Mouse (Mus musculus): ENCODE results near the gene Paqr6.

Gene Paqr6

GRCm38 (mm10) chr3:88364337-88364736 lies at the start of gene Paqr6:
TSS of gene Paqr6 (plus strand) at chr3:88364584.
- in situ Hi-C loops (cut with MboI, MseI), result loop anchor here (10.0 kb wide), 1 partner anchor 1370 kb away; no protein-coding TSS in a partner anchor

DNA sequence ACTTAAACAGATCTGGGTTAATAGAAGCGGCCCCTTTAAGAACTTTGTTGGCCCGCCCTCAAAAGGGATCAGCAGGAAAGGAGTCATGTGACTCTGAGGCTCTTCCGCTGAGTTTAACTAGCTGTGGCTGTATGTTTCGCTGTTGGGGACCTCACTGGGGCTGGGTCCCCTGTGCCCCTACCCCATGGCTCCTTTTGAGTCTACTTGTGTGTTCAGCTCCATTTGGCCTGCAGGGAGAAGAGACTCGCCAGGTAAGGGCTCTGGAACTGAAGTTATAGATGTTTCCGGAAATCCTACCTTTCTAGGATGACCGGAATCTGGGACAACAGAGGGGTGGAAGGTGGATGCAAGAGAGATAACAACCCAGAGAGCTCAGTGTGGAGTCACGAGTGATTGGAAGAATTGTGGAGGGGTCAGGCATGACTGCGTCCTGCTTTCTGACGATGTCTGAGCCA lies 39.4 kb upstream of the Paqr6 start, which contains the start of gene Glmp:
Gene Glmp, plus strand, starts transcription at position 73 of the 455 bp plus-strand sequence.
- in situ Hi-C loops (cut with MboI, MseI), result no loop called here

- in situ Hi-C loops (cut with MboI, MseI), result no loop called here
Measured at GRCm38 (mm10) chr3:88328956-88329355, 35.4 kb upstream of the Paqr6 start.

GRCm38 (mm10) chr3:88331282-88331681 lies 33.1 kb upstream of the Paqr6 start:
- in situ Hi-C loops (cut with MboI, MseI), result no loop called here

DNA sequence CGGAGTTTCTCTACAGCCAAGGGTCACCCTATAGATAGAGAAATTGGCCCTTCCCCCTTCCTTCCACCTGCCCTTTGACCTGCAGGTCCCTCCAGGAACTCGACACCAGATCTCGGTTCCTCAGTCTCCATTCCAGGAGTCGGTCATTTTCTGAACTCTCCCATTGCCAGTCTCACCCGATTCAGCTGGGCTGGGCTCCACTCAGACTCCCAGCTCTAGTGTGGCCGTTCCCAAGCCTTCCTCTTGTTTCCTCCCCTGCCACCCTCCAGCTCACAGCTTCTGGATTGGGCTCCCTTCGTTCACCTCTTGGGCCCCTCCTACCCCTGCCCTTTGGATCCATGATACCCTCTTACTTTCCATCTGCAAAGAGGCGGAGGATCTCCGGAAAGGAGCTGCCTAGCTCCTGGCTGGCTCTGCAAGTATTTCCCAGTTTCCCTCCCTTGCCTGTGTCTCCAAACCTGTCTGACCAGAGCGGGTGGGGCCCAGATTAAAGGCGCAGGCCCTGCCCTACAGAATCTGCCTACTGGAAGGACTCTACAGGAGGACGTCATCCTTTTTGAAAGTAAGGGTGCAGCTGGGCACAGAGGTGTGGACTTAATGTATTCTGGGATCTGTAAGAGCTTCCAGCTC lies 30.2 kb upstream of the Paqr6 start:
- in situ Hi-C loops (cut with MboI, MseI), result no loop called here

GRCm38 (mm10) chr3:88334902-88335435 lies 29.4 kb upstream of the Paqr6 start:
- in situ Hi-C loops (cut with MboI, MseI), result no loop called here

DNA sequence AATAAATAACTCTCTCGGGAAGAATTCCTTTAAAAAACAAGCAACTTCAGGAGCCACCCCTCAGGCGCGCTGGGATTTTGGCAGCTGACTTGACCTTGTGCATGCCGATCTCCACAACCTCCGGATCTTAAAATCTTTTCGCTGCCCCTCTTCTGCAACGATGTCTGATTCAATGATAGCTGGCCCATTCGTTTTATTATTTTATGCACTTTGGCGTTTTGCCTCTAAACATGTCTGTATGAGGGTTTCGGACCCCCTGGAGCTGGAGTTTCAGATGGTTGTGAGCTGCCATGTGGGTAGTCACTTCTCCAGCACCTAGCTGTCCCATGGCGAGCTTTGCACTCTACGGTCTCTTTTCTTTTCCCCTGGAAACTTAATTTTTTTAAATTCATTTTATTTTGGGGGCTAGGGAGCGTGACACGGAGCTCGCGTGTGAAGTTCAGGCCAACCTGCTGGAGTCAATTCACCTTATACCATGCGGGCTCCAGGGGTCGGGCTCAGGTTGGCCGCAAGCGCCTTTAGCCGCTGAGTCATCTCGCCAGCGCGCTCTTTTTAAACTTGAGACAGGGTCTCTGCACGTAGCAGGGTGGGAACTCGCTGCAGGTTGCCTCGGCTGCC lies 28.8 kb upstream of the Paqr6 start:
- in situ Hi-C loops (cut with MboI, MseI), result no loop called here

DNA sequence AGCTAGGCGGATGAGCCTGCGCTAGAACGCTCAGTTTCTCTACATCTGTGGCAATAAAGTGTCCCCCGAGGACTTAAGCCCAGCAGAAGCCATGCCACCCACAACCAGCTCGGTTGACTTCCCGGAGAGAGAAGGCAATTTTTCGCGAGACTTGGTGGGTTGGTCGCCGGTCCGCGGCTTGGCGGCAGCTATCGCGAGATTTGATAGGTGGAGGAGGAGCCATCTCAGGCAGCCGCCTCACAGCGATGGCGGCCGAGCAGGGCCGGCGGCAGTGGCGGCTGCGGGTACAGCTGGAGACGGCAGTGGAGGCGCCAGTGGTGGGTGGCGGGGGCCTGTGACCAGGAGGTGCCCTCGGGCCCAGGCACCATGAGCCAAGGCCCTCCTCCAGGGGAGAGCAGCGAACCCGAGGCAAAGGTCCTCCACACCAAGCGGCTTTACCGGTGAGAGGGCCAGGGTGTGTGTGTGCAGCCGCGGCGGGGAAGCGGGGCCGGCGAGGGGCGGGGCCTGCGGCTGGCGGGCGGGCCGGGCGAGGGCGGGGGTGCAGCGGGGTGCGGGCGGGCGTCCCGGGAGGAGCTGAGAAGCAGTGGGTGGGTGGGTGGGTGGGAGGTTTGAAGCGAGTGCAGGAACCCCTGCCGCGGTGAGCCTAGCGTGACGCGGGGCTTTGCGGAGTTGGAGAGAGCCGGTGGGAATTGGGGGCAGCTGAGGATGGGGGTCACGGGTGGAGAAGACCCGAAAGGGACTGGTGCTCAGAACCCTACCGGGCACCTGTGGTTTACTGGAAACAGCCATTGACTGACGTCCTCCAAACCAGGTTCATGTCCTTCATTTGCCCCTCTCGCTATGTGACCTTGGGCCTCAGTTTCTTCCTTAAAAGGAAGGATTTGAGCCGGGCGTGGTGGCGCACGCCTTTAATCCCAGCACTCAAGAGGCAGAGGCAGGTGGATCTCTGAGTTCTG lies 28.0 kb upstream of the Paqr6 start, which contains the start of the genes Tmem79 and Smg5:
Gene Tmem79, minus strand, starts transcription at position 91 of the 956 bp plus-strand sequence.
Gene Smg5, plus strand, starts transcription at position 203 of the 956 bp plus-strand sequence.
- in situ Hi-C loops (cut with MboI, MseI), result no loop called here

GRCm38 (mm10) chr3:88337367-88338020 lies 26.9 kb upstream of the Paqr6 start:
- in situ Hi-C loops (cut with MboI, MseI), result no loop called here

- in situ Hi-C loops (cut with MboI, MseI), result no loop called here
Measured at GRCm38 (mm10) chr3:88338316-88338715, 26.1 kb upstream of the Paqr6 start.

DNA sequence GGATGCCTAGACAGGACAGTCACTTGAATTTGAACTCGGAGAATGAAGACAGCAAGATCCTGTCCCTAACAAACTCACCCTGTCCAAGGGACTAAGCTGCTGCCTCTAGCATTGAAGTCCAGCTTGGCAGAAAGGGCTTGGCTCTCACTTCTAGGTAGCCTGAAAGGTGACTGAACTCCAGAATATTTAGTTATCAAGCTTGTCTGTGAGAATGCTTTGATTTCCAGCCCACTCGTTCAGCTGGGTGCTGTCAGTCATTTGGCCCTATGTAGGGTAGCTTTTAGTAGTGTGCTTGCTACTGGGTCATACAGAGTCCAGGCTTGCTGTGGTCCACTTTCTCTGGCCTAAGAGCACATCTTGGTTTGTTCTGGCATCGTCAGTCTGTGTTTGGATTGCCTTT lies 25.4 kb upstream of the Paqr6 start:
- in situ Hi-C loops (cut with MboI, MseI), result no loop called here

DNA sequence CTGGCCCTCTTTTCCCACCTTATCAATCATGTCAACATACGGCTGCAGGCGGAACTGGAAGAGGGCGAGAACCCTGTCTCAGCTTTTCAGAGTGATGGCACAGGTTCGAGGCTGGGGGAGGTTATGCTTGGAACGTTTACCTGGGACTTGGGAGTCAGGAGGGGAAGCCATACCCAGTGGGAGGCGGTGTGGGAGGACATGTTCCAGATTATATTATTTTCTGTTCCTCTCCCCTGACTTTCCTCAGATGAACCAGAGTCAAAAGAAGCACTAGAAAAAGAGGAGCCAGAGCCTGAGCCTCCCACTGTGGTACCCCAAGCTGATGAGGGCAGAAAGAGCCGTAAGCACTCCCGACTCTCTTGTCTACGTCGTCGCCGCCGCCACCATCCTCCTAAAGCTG lies 13.7 kb upstream of the Paqr6 start:
- in situ Hi-C loops (cut with MboI, MseI), result loop anchor here (5.0 kb wide), 1 partner anchor 38 kb away; no protein-coding TSS in a partner anchor

DNA sequence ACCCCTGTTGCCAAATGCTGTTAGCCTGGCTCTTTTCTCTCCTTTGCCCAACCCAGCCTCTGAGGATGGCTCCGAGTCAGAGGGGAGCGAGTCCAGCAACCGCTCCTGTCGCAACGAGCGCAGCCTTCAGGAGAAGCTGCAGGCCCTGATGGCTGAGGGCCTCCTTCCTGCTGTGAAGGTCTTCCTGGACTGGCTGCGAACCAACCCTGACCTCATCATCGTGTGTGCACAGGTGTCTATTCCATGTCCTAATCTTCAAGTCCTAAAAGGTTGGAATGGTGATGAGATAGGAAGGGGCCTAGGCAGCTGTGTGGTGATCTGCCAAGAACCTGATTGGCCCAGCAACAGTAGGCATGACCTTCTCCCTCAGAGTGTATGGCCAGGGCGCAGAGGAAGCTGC lies 11.5 kb upstream of the Paqr6 start:
- in situ Hi-C loops (cut with MboI, MseI), result loop anchor here (5.0 kb wide), 1 partner anchor 41 kb away; no protein-coding TSS in a partner anchor

DNA sequence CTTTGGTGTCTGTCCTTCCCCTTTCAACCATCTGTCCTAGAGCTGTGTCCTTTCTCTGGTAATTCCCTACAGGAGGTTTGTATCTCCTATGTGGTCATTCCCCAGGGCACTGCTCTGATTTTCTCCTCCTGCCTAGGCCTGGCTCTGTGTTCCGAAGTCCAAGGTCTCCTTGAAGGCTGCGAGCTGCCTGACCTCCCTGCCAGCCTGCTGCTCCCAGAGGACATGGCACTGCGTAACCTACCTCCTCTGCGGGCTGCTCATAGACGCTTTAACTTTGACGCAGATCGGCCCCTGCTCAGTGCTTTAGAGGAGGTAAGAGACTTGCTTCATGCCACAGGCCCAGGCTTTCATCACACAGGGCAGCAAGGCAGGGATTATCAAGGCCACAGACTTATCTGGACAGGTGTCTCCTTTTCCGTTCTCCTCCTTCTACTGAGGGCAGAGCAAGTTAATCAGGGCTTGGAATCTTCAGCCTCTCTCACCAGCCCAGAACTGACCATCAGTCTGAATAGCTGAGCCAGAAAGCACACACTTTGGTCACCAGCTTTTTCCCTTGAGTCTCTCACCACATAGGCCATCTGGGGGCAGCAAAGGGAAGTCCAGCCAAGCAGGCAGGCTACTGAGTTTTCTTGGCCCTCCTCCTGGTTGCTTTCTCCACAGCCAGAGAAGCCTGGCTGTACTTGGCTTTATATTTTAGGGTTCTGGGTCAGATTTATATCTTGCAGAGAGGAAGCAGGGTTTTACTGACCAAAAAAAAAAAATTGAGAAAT lies 9.8 kb upstream of the Paqr6 start:
- in situ Hi-C loops (cut with MboI, MseI), result loop anchor here (5.0 kb wide), 1 partner anchor 42 kb away; no protein-coding TSS in a partner anchor

GRCm38 (mm10) chr3:88359584-88359983 lies 4.8 kb upstream of the Paqr6 start:
- in situ Hi-C loops (cut with MboI, MseI), result no loop called here

GRCm38 (mm10) chr3:88359989-88360388 lies 4.4 kb upstream of the Paqr6 start:
- in situ Hi-C loops (cut with MboI, MseI), result loop anchor here (10.0 kb wide), 1 partner anchor 1375 kb away; no protein-coding TSS in a partner anchor

GRCm38 (mm10) chr3:88361096-88361495 lies 3.3 kb upstream of the Paqr6 start:
- in situ Hi-C loops (cut with MboI, MseI), result loop anchor here (10.0 kb wide), 1 partner anchor 1374 kb away; no protein-coding TSS in a partner anchor

DNA sequence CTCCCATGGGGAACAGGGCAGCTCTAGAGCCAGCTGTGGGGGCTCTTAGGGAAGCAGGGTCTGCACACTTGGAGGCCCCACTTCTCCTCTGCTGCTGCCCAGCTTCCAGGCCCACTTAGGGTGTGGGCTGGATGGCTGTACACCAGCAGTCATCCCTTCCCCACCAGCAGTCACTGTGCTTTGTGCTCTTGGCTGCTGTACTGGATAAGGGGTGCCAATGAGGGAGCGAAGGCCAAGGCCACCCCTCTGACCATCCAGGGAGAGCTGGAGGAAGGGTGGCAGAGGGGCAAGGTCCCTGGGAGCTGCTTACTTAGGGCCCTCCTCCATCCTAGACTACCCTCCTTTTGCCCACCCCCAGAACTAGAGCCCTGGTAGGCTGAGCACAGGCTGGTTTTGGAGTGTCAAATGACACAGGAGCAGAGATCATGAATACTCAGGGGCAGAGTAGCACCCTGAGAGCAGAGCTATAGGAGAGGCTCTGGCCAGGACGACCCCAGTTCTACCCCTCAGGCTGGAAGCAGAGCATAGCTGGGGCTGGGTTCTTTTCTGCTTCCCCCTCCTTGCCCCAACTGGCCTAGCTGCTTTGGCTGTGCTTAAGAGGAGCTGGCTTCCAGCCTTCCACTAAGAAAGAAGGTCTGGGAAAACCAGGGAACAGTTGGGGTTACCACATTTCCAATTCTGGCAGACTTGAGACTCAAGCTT lies 2.6 kb upstream of the Paqr6 start:
- in situ Hi-C loops (cut with MboI, MseI), result loop anchor here (10.0 kb wide), 1 partner anchor 1373 kb away; no protein-coding TSS in a partner anchor

DNA sequence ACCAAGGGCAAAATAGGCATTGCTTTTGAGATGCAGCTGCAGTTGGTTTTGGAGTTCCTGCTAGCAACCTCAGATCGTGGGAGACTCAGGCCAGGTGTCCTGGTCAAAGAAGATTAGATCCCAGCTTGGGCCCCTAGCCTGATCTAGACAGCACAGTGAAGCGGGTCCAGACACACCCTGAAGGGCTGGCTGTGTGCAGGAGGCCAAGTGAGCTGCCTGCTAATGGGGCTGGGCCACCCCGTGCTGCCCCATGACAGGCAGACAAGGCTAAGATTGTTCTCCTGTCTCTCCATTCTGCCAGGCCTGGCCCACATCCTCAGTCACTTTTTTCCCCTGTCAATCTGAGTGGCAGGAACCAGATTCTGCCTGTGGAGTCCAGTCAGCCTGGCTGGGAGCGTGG lies 684 bp upstream of the Paqr6 start:
- in situ Hi-C loops (cut with MboI, MseI), result loop anchor here (10.0 kb wide), 1 partner anchor 1371 kb away; no protein-coding TSS in a partner anchor

All from regulatory T cell (primary cell).